Mouse (Mus musculus) T-helper 1 cell (primary cell): ENCODE measurements around the gene Fanci.

Experiments used
- in situ Hi-C: fragments of 300-600 bp; cut with MboI, MseI; formaldehyde crosslinking; loops from one replicate; pipeline ENCODE4 v1.15.1; 2025; ENCODE audit warnings: high pct_unique_total_duplicates

The Fanci gene

GRCm38 (mm10) chr7:79463376-79464077 lies 71.8 kb downstream of the Fanci start:
- in situ Hi-C loops = no loop called here

- in situ Hi-C loops = no loop called here
Observed at GRCm38 (mm10) chr7:79464776-79465420, 73.2 kb downstream of the Fanci start.

GRCm38 (mm10) chr7:79465461-79466044 lies 73.8 kb downstream of the Fanci start:
- in situ Hi-C loops = no loop called here

GRCm38 (mm10) chr7:79466053-79466901 lies 74.5 kb downstream of the Fanci start, which contains the start of gene Polg:
TSS of gene Polg (minus strand) at chr7:79466362.
- in situ Hi-C loops = no loop called here

GRCm38 (mm10) chr7:79467951-79468350 lies 76.2 kb downstream of the Fanci start:
- in situ Hi-C loops = no loop called here

GRCm38 (mm10) chr7:79468994-79469393 lies 77.3 kb downstream of the Fanci start:
- in situ Hi-C loops = no loop called here

GRCm38 (mm10) chr7:79469766-79470165 lies 78.0 kb downstream of the Fanci start:
- in situ Hi-C loops = loop anchor here (5.0 kb wide), 1 partner anchor 97 kb away; no protein-coding TSS in a partner anchor

- in situ Hi-C loops = loop anchor here (5.0 kb wide), 1 partner anchor 98 kb away; no protein-coding TSS in a partner anchor
Observed at GRCm38 (mm10) chr7:79470718-79471117, 79.0 kb downstream of the Fanci start.

GRCm38 (mm10) chr7:79471436-79471835 lies 79.7 kb downstream of the Fanci start:
- in situ Hi-C loops = loop anchor here (5.0 kb wide), 1 partner anchor 99 kb away; no protein-coding TSS in a partner anchor

- in situ Hi-C loops = loop anchor here (5.0 kb wide), 1 partner anchor 100 kb away; no protein-coding TSS in a partner anchor
Observed at GRCm38 (mm10) chr7:79472792-79473191, 81.1 kb downstream of the Fanci start.

- in situ Hi-C loops = loop anchor here (5.0 kb wide), 1 partner anchor 101 kb away; no protein-coding TSS in a partner anchor
Observed at GRCm38 (mm10) chr7:79473496-79474194, 81.9 kb downstream of the Fanci start.

GRCm38 (mm10) chr7:79474831-79475399 lies 83.2 kb downstream of the Fanci start:
- in situ Hi-C loops = loop anchor here (5.0 kb wide), 1 partner anchor 103 kb away; no protein-coding TSS in a partner anchor

- in situ Hi-C loops = no loop called here
Observed at GRCm38 (mm10) chr7:79486528-79486927, 94.8 kb downstream of the Fanci start.

GRCm38 (mm10) chr7:79493915-79494314 lies 102.2 kb downstream of the Fanci start:
- in situ Hi-C loops = no loop called here

- in situ Hi-C loops = loop anchor here (5.0 kb wide), 1 partner anchor 96 kb away; no protein-coding TSS in a partner anchor
Observed at GRCm38 (mm10) chr7:79495988-79496815, 104.5 kb downstream of the Fanci start.

GRCm38 (mm10) chr7:79496816-79497328 lies 105.1 kb downstream of the Fanci start:
- in situ Hi-C loops = loop anchor here (5.0 kb wide), 1 partner anchor 95 kb away; no protein-coding TSS in a partner anchor

GRCm38 (mm10) chr7:79497701-79498115 lies 106.0 kb downstream of the Fanci start:
- in situ Hi-C loops = loop anchor here (5.0 kb wide), 1 partner anchor 95 kb away; no protein-coding TSS in a partner anchor

GRCm38 (mm10) chr7:79498356-79498755 lies 106.6 kb downstream of the Fanci start:
- in situ Hi-C loops = loop anchor here (5.0 kb wide), 1 partner anchor 94 kb away; no protein-coding TSS in a partner anchor
